Mouse (Mus musculus): ENCODE measurements around the gene Dnttip1.

The Dnttip1 gene

GRCm38 (mm10) chr2:164754105-164754504 is 8.3 kb downstream of the Dnttip1 start:
- no peak for DNase-seq (ENCODE audit: low read depth, low spot score)

- DNase-seq (ENCODE audit: low read depth, low spot score), result peak; percentile 88
Measured at GRCm38 (mm10) chr2:164754800-164755199, 9.0 kb downstream of the Dnttip1 start.

GRCm38 (mm10) chr2:164757841-164758240 is 12.1 kb downstream of the Dnttip1 start:
- DNase-seq (ENCODE audit: low read depth, low spot score), result no peak

DNA sequence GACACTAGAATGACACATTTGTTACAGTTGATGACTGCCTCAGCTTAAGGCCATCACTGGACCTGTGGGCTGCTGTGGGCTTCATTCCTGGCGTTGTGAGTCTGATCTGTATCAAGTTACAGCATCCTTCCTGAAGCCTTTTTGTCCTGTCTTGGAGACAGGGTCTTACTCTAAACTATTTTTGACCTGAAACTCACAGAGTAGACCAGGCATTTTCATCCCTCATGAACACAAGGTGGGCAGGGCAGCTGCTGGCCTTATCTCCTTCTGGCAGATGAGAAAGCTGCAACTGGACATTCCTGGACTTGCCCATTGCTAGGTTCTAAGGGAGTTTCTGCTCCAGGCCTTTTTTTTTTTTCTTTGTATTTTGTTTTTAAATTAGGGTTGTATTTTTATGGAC is 12.9 kb downstream of the Dnttip1 start:
- no peak for DNase-seq (ENCODE audit: low read depth, low spot score)

DNA sequence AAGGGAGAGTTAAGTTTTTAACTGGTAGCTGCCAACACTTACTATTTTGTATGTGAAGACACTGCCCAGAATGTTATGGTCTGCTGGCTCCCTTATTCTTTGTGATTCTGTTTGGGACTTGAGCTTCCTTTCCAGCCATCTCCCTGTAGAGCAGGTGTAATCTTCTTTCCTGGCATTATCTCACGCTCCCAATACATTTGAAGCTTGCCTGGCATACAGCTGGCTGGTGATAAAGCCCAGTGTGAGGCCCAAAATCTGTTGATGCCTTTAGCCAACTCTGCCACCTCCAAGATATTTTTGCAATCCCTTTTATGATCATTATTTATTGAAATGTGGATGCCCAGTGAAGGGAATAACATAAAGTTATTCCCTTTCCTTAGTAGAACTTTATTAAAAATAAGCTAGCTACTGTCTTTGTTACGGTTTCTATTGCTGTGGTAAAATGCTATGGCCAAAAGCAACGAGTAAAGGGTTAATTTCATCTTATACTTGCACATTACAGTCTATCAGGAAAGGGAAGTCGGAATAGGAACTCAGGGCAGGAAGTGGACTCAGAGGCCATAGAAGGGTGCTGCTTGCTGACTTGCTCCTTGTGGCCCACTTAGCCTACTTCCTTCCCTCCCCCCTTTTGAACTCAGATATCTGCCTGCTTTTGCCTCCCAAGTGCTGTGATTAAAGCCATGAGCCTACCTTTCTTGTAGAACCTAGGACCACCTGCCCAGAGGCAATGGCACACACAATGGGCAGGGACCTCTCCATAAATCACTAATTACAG is 14.5 kb downstream of the Dnttip1 start:
- no peak for DNase-seq (ENCODE audit: low read depth, low spot score)

DNA sequence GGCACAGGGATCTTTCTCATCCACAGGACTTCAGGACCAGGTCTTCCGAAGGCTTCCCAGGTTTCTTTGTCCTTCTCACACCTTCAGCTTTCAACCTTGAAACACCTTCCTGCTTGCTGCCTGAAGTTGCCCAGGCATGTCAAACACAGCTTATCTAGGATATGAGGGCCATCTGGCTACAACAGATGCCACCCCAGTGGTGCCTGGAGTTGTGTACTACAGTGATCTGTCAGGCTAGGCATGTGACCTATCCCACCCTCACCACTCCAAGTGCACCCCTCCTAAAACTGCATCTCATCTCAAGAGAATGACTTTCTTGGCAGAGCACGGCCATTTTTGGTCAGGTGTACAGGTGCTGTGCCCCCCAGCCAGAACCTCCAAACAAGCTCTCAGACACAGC is 15.7 kb downstream of the Dnttip1 start:
- DNase-seq (ENCODE audit: low read depth, low spot score), result no peak

DNA sequence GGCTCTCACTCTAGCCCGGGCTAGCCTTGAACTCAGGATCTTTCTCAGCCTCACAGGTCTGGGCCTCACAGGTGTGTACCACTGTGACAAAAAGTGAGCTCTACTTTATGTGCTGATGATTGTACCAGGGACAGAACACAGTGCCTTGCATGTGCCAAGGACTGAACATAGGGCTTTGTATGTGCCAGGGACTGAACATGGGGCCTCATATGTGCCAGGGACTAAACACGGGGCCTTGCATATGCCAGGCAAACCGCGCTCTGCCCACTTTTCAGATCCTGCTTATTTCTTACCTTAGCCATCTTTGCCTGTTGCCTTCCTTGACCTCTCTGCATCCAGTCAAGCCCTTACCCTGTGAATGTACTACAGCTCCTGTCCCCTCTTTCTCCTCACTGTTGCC is 16.2 kb downstream of the Dnttip1 start:
- no peak for DNase-seq (ENCODE audit: low read depth, low spot score)

- DNase-seq (ENCODE audit: low read depth, low spot score), result no peak
Measured at GRCm38 (mm10) chr2:164762593-164762992, 16.8 kb downstream of the Dnttip1 start.

DNA sequence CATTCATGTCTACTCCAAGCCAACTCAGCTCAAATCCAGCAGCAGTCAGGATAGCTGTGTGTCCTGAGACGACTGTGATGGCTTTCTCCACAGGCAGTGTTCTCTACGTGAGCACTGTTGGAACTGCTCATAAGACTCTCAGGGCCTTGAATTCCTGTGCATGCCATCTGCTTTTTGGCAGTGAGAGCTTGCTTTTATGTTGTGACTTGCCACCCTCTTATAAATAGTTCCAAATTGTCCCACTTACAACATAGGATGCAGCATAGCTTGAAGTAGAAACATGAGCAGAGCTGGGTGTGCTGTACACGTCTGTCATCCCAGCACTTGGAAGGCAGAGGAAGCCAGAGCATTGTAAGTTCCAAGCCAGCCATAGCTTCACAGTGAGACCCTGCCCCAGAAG is 20.1 kb downstream of the Dnttip1 start:
- no peak for DNase-seq (ENCODE audit: low read depth, low spot score)

DNA sequence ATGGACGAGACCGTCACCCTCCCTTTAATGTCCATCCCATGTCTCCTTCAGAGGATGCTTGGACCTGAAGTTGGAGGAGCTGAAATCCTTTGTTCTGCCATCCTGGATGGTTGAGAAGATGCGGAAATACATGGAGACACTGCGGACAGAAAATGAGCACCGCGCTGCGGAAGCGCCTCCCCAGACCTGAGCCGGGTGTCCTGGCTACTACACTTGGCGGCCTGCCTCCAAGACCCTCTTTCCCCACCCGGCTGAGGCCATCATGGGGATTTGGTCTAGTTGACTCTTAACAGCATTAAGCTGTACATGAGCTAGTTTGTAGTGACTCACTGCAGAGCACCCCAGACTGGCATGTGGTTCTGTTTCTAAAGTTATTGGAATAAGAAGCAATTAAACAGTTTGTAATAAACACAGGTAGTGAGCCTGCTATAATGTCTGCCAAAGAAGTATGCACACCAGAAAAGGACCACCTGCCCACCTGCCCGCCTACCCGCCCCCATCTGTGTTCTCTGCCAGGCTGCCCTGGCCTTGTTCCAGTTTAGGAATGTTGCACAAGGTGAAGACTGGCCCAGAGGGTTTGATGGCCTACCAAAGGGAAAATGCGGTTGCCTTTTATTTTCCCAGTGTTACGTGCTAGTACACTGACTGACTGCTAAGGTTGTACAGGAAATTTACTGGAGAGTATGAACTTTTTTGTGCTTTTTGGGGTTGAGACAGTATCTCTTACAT is 22.2 kb downstream of the Dnttip1 start:
- no peak for DNase-seq (ENCODE audit: low read depth, low spot score)

DNA sequence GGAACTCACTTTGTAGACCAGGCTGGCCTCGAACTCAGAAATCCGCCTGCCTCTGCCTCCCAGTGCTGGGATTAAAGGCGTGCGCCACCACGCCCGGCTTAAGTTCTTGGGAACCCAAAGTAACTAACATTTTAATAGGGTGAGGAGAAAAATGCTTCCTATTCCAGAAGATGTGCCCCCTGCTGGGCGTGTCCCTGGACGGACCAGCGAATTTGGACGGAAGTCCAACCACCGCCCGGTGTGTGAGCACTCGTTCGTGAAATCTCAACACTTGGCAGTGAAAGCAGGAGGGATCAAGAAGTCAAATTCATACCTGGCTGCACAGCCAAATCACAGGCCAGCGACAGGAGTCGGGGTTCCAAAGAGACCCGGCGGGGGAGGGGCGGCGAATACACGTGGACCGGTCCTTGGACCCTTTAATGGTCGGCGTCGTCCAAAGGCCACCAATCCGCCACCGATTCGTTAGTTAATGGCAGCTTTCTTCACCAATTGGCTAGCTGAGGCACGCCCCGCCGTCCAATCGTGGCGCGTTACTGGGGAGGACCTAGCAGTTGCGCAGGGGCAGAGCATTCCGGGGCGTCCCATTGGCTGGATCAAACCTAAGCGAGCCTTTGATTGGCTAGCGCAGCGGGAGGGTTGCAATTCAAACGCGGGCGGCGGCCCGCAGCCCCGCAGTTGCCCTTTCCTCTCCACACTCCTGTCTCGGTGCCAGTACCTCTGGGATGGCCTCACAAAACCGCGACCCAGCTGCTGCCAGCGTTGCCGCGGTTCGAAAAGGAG is 23.7 kb downstream of the Dnttip1 start, which contains the start of gene Ube2c:
Gene Ube2c (plus strand): TSS at position 641 of the 780 bp plus-strand sequence.
- DNase-seq (ENCODE audit: low read depth, low spot score), result peak; percentile 97

GRCm38 (mm10) chr2:164770279-164770678 is 24.5 kb downstream of the Dnttip1 start:
- DNase-seq (ENCODE audit: low read depth, low spot score), result no peak

DNA sequence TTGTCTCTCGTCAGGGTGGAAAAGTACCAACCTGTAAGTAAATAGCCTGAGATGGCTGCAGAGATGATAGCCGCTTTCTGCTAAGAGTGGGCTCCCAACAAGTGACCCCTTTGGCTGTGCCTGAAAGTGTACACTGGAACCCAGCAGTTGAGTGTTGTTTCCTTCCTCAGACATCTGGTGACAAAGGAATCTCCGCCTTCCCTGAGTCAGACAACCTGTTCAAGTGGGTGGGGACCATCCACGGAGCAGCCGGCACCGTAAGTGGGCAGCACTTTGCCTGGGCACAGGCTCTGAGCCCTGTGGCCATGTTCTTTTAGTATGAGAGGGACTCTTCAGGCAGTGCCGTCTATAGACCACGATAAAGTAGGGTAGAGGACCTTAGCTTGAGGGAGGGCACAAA is 25.3 kb downstream of the Dnttip1 start:
- no peak for DNase-seq (ENCODE audit: low read depth, low spot score)

DNA sequence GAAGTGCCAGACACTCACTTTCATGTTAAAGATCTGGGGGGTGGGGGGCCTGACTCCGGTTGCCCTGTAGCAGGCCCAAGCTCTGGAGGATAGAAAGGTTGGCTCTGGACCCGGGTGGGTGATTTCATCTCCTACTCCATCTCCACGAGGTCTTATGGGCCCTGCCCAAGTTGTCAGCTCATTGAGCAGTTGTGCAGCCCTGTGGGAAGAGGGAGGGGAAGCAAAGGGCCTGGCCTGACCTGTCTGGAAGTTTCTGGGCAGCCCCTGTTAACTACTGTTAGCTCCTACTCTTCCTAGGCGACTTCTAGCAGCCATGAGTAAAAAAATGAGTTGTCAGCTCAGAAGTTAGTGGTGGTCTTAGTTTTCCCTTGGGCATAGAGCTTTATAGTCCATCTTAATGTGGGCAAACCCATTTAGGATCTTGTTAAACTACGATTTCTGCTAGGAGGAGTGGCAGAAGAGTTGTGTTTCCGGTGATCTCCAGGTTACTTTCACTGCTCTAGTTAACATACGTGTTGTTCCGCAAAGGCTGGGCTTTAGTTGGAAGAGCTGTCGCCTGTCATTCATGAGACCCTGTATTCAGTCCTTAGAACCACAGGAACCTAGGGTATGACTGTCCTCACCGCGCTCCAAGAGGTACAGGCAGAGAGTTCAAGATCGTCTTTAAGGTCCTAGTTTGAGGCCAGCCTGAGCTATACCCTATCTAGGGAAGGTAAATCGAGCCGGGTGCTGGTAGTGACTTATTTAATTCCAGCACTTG is 27.6 kb downstream of the Dnttip1 start:
- DNase-seq (ENCODE audit: low read depth, low spot score), result no peak

DNA sequence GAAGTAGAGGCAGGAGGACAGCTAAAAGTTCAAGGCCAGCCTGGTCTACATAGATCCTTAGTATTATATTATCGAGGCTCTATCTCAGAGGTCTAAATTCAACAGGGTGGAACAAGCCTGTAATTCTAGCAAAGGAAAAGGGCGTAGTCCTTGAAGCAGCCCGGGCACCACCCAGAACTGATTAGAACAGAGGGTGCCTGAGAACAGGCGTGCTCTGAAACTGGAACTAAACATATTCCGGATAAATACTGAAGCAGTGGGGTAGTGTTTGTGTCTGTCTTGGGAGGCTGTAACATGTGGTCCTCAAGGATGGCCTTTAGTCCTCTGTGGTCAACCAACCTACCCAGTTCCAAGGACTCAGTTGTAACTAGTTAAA is 28.2 kb downstream of the Dnttip1 start:
- no peak for DNase-seq (ENCODE audit: low read depth, low spot score)

DNA sequence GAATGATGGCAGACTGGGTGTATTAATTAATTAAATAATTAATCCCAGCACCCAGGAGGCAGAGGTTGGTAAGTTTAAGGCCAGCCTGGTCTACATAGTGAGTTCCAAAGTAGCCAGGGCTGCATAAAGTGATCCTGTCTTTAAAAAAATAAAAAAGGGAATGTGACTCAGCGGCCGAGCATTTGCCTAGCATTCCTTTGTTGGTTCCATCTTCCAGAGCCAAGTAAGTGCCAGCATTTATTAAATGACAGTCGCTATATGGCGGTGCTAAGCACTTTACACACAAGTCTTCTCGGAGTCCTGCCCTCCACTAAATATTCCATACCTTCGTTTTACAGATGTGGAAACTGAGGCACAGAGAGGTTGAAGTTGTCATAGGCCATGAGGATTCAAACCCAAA is 30.3 kb downstream of the Dnttip1 start:
- no peak for DNase-seq (ENCODE audit: low read depth, low spot score)

DNA sequence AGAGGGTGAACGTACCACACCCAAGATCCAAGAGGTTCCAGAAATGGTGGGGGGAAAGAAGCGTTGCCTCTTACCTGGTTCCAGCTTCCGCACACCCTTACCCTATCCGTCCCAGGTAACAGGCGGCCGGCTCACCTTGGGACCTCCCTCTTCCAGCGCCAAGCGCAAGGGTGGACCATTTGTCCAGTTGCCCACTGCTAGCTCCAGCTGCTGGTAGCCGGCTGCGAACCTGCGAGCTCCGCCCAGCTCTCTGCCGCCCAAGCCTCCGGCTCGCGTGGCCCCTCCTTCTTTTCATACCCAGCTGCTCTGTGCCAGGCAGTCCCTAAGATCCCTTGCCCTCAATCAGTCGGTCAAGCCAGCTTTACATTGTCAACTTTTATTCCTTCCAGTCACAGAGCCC is 31.0 kb downstream of the Dnttip1 start:
- DNase-seq (ENCODE audit: low read depth, low spot score), result no peak

- DNase-seq (ENCODE audit: low read depth, low spot score), result no peak
Measured at GRCm38 (mm10) chr2:164777246-164778014, 31.6 kb downstream of the Dnttip1 start.

DNA sequence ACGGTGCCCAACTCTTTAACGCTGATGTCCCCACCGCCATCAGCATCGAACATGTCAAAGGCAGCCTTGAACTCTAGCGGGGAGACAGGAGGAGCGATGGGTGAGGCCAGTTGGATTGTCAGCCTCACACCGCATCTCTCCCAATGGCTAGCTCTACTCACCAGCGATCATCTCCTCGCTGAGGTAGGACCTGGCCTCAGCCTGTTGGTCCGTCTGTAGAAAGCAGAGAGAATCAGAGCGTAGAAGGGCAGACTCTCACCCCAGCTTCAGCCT is 32.2 kb downstream of the Dnttip1 start:
- DNase-seq (ENCODE audit: low read depth, low spot score), result no peak

DNA sequence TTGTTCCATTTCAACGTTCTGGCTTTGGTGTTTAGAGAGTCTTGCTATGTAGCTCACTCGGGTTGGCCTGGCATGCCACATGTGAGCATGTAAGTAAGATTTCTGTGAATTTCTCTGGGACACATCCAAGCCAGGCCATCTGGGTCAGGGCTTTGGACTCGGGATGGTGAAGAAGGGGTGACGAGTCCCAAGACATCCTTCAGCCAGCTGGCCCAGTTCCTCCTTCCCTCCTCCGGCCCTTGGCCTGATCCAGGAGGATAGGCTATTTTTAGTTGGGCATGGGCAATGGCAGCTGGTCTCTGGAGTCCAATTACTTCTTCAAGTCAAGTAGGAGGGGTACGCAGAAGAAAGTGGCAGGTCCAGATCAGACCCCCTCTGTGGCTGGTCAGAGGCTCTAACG is 33.0 kb downstream of the Dnttip1 start:
- DNase-seq (ENCODE audit: low read depth, low spot score), result peak; percentile 93

- DNase-seq (ENCODE audit: low read depth, low spot score), result peak; percentile 97
Measured at GRCm38 (mm10) chr2:164779481-164780086, 33.8 kb downstream of the Dnttip1 start, which contains the start of gene Tnnc2. TSS of gene Tnnc2 (minus strand) at chr2:164779967.

All from skeletal muscle tissue, adult 2 months (tissue).